Mouse (Mus musculus): ENCODE measurements around the gene Sdc4. TPM values are rescaled to one million over a fixed set of nuclear protein-coding genes. Genes with fewer than 3 reads are reported as not detected.

Gene Sdc4
- polyA plus RNA-seq, 1 experiment from 2014 or later = 11.6 TPM

- Histone ChIP-seq H3K9me3 (ENCODE audit: control insufficient read depth, low read length) (no peaks in the 10 kb centered on the region), H3K27me3 (ENCODE audit: control insufficient read depth, insufficient read depth, low read length) (no peaks in the 10 kb centered on the region), H3K4me2 (replicated peaks; ENCODE audit: low read depth, low read length) (no peak overlapping the region), H3K4me3 (ENCODE audit: low read depth, low read length) (no peak overlapping the region), H3K9ac (ENCODE audit: low read depth, low read length) (no peak overlapping the region), H3K4me1 (replicated peaks; ENCODE audit: control insufficient read depth, insufficient read depth, low read length) (no peaks in the 10 kb centered on the region; the same call in 1 of the 2 replicates), H3K27ac (ENCODE audit: low read depth, low read length) (no peak overlapping the region), H3K36me3 (ENCODE audit: control insufficient read depth, insufficient read depth, low read length) (no peaks in the 10 kb centered on the region)
- WGBS = 90% methylated on average over 2 of the region's 2 CpGs
- no peak for ATAC-seq (ENCODE audit: low FRiP score)
- no peak for DNase-seq (ENCODE audit: low spot score)
Measured at GRCm38 (mm10) chr2:164444701-164445100, 1.0 kb upstream of the Sdc4 start.

DNA sequence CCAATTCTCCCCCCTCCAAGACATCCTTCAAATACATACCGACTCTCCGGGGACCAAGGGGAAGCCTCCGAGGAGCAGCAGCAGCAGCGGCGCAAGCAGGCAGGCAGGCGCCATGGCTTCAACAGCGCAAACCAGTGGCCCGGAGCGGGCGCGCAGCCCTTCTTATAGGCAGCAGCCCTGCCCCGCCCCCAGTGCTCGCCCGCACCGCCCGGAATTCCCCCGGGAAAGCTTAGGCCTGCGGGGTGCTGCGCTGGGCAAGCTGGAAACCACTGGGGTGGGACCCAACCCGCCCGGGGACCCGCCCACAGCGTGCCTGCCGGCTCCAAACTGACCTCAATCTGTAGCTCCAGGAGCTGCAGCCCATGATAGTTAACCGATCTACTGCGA lies 643 bp downstream of the Sdc4 start:
- Histone ChIP-seq H3K4me1 (replicated peaks; ENCODE audit: control insufficient read depth, insufficient read depth, low read length) (no peaks in the 10 kb centered on the region; the same call in 1 of the 2 replicates), H3K9ac (ENCODE audit: low read depth, low read length) (peak overlapping the region; percentile 66), H3K4me3 (ENCODE audit: low read depth, low read length) (peak overlapping the region; percentile 50), H3K36me3 (ENCODE audit: control insufficient read depth, insufficient read depth, low read length) (no peaks in the 10 kb centered on the region), H3K9me3 (ENCODE audit: control insufficient read depth, low read length) (no peaks in the 10 kb centered on the region), H3K4me2 (replicated peaks; ENCODE audit: low read depth, low read length) (peak overlapping the region; percentile 79), H3K27me3 (ENCODE audit: control insufficient read depth, insufficient read depth, low read length) (no peaks in the 10 kb centered on the region), H3K27ac (ENCODE audit: low read depth, low read length) (no peak overlapping the region)
- WGBS = 0% methylated on average over 26 of the region's 26 CpGs
- DNase-seq (ENCODE audit: low spot score) (peak; percentile 83), ATAC-seq (ENCODE audit: low FRiP score) (peak; percentile 90)

DNA sequence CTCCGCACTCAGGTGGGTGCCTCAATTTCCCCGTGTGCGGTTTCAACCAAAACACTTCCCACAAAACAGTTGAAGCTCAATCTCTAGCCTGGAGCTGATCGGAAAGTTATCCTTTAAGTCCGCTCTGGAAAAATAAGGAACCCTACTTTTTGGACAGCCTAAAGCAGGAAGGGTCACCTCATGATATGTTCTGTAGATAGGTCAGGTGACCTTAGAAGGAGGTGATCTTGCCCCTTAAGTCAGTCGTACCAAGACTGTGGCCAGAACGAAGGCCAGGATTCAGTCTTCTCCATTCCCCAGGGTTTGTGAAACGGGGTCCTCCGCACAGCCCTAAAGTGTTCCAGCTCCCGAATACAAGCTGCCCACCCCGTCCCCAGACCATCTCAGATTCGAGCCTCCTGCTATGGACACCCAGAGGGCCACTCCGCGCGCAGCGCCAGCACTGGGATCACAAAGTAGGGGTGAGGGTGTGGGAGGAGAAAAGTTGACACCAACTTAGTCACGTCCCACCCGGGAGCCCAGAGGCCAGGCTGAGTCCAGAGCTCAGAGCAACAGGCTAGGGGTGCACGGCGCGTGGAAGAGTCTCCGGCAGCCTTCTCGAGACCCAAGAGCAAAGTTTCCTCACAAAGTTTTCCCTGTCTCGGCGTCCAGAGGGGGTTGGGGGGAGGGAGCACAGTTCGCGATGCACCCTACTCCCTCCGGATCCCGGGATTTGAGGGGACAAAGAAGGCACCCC lies 1.2 kb downstream of the Sdc4 start:
- 2% methylated on average over 29 of the region's 29 CpGs for WGBS
- H3K9ac ChIP-seq (ENCODE audit: low read depth, low read length) = peak overlapping the region; percentile 66
- no peaks in the 10 kb centered on the region for H3K27me3 ChIP-seq (ENCODE audit: control insufficient read depth, insufficient read depth, low read length)
- no peaks in the 10 kb centered on the region; the same call in 1 of the 2 replicates for H3K4me1 ChIP-seq (replicated peaks; ENCODE audit: control insufficient read depth, insufficient read depth, low read length)
- peak overlapping the region; percentile 50 for H3K4me3 ChIP-seq (ENCODE audit: low read depth, low read length)
- H3K27ac ChIP-seq (ENCODE audit: low read depth, low read length) = no peak overlapping the region
- ATAC-seq (ENCODE audit: low FRiP score) (peak; percentile 68), DNase-seq (ENCODE audit: low spot score) (no peak)
- H3K9me3 ChIP-seq (ENCODE audit: control insufficient read depth, low read length) = no peaks in the 10 kb centered on the region
- peak overlapping the region; percentile 79 for H3K4me2 ChIP-seq (replicated peaks; ENCODE audit: low read depth, low read length)
- no peaks in the 10 kb centered on the region for H3K36me3 ChIP-seq (ENCODE audit: control insufficient read depth, insufficient read depth, low read length)

- WGBS = 27% methylated on average over 7 of the region's 7 CpGs
- Histone ChIP-seq H3K36me3 (ENCODE audit: control insufficient read depth, insufficient read depth, low read length) (no peaks in the 10 kb centered on the region), H3K4me2 (replicated peaks; ENCODE audit: low read depth, low read length) (peak overlapping the region; percentile 79), H3K9ac (ENCODE audit: low read depth, low read length) (peak overlapping the region; percentile 66; the same call in 1 of the 2 replicates), H3K4me1 (replicated peaks; ENCODE audit: control insufficient read depth, insufficient read depth, low read length) (no peaks in the 10 kb centered on the region; the same call in 1 of the 2 replicates), H3K27ac (ENCODE audit: low read depth, low read length) (no peak overlapping the region), H3K9me3 (ENCODE audit: control insufficient read depth, low read length) (no peaks in the 10 kb centered on the region), H3K4me3 (ENCODE audit: low read depth, low read length) (0 out of 2 replicates have a peak overlapping the region, but pooled peaks have one; percentile 50), H3K27me3 (ENCODE audit: control insufficient read depth, insufficient read depth, low read length) (no peaks in the 10 kb centered on the region)
- ATAC-seq (ENCODE audit: low FRiP score) = no peak
- no peak for DNase-seq (ENCODE audit: low spot score)
Measured at GRCm38 (mm10) chr2:164441731-164442130, 2.0 kb downstream of the Sdc4 start.

DNA sequence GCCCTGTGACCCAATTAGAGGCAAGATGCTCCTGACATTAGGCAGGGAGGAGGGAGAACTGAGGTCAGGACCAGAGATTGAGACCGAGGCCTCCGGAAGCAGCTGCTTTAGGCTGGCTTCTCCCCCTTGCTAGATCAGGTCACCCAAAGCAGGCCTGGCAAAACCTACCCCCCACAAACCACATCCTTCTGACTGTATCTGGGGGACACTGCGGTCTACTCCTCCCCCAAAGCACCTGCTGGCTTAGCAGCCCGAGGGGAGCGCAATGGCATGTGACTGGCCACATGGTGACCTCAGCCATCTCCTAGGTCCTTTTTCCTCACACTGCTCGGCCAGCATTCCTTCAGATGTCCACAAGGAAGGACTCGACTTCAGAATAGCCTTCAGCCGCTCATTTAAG lies 2.5 kb downstream of the Sdc4 start:
- Histone ChIP-seq H3K4me1 (replicated peaks; ENCODE audit: control insufficient read depth, insufficient read depth, low read length) (no peaks in the 10 kb centered on the region; the same call in 1 of the 2 replicates), H3K9ac (ENCODE audit: low read depth, low read length) (no peak overlapping the region), H3K36me3 (ENCODE audit: control insufficient read depth, insufficient read depth, low read length) (no peaks in the 10 kb centered on the region), H3K9me3 (ENCODE audit: control insufficient read depth, low read length) (no peaks in the 10 kb centered on the region), H3K4me2 (replicated peaks; ENCODE audit: low read depth, low read length) (no peak overlapping the region), H3K27ac (ENCODE audit: low read depth, low read length) (no peak overlapping the region), H3K27me3 (ENCODE audit: control insufficient read depth, insufficient read depth, low read length) (no peaks in the 10 kb centered on the region), H3K4me3 (ENCODE audit: low read depth, low read length) (no peak overlapping the region)
- DNase-seq (ENCODE audit: low spot score) (no peak), ATAC-seq (ENCODE audit: low FRiP score) (no peak)
- WGBS = 35% methylated on average over 8 of the region's 8 CpGs

GRCm38 (mm10) chr2:164440314-164440713 lies 3.4 kb downstream of the Sdc4 start:
- 81% methylated on average over 5 of the region's 5 CpGs for WGBS
- no peak overlapping the region for H3K4me2 ChIP-seq (replicated peaks; ENCODE audit: low read depth, low read length)
- H3K27me3 ChIP-seq (ENCODE audit: control insufficient read depth, insufficient read depth, low read length) = no peaks in the 10 kb centered on the region
- ATAC-seq (ENCODE audit: low FRiP score) = no peak
- H3K4me1 ChIP-seq (replicated peaks; ENCODE audit: control insufficient read depth, insufficient read depth, low read length) = no peaks in the 10 kb centered on the region; the same call in 1 of the 2 replicates
- no peak overlapping the region for H3K9ac ChIP-seq (ENCODE audit: low read depth, low read length)
- H3K4me3 ChIP-seq (ENCODE audit: low read depth, low read length) = no peak overlapping the region
- H3K9me3 ChIP-seq (ENCODE audit: control insufficient read depth, low read length) = no peaks in the 10 kb centered on the region
- no peak overlapping the region for H3K27ac ChIP-seq (ENCODE audit: low read depth, low read length)
- no peaks in the 10 kb centered on the region for H3K36me3 ChIP-seq (ENCODE audit: control insufficient read depth, insufficient read depth, low read length)
- DNase-seq (ENCODE audit: low spot score) = no peak

DNA sequence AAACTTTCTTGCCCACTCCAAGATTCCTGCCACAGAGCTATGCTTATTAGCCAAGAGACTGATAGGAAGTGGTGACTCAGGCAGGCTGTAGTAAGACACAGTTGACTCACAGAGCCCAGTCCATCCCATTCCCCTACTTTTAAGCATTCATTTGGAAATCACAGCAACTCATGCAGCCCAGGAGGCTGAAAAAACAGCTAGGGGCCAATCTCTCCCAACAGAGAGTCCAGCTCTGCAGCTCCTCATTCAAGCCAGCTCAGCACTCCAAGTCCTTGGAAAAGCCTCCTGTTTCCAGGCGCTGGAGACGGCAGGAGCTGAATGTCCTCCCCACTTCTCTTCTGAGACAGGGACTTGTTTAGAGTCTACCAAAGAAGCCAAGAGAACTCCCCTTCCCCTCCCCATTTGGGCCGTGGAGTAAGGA lies 4.7 kb downstream of the Sdc4 start:
- ATAC-seq (ENCODE audit: low FRiP score) (no peak), DNase-seq (ENCODE audit: low spot score) (no peak)
- Histone ChIP-seq H3K36me3 (ENCODE audit: control insufficient read depth, insufficient read depth, low read length) (no peaks in the 10 kb centered on the region), H3K27me3 (ENCODE audit: control insufficient read depth, insufficient read depth, low read length) (no peaks in the 10 kb centered on the region), H3K27ac (ENCODE audit: low read depth, low read length) (no peak overlapping the region), H3K9me3 (ENCODE audit: control insufficient read depth, low read length) (no peaks in the 10 kb centered on the region), H3K9ac (ENCODE audit: low read depth, low read length) (no peak overlapping the region), H3K4me1 (replicated peaks; ENCODE audit: control insufficient read depth, insufficient read depth, low read length) (no peaks in the 10 kb centered on the region; the same call in 1 of the 2 replicates), H3K4me2 (replicated peaks; ENCODE audit: low read depth, low read length) (no peak overlapping the region), H3K4me3 (ENCODE audit: low read depth, low read length) (no peak overlapping the region)
- 74% methylated on average over 3 of the region's 3 CpGs for WGBS

- H3K4me2 ChIP-seq (replicated peaks; ENCODE audit: low read depth, low read length) = no peak overlapping the region
- no peak overlapping the region for H3K27ac ChIP-seq (ENCODE audit: low read depth, low read length)
- no peaks in the 10 kb centered on the region for H3K27me3 ChIP-seq (ENCODE audit: control insufficient read depth, insufficient read depth, low read length)
- H3K9ac ChIP-seq (ENCODE audit: low read depth, low read length) = no peak overlapping the region
- no peaks in the 10 kb centered on the region for H3K36me3 ChIP-seq (ENCODE audit: control insufficient read depth, insufficient read depth, low read length)
- 74% methylated on average over 8 of the region's 8 CpGs for WGBS
- no peaks in the 10 kb centered on the region for H3K9me3 ChIP-seq (ENCODE audit: control insufficient read depth, low read length)
- no peaks in the 10 kb centered on the region for H3K4me1 ChIP-seq (replicated peaks; ENCODE audit: control insufficient read depth, insufficient read depth, low read length)
- no peak overlapping the region for H3K4me3 ChIP-seq (ENCODE audit: low read depth, low read length)
- ATAC-seq (ENCODE audit: low FRiP score) (no peak), DNase-seq (ENCODE audit: low spot score) (no peak)
Measured at GRCm38 (mm10) chr2:164438257-164438656, 5.4 kb downstream of the Sdc4 start.

GRCm38 (mm10) chr2:164437710-164438109 lies 6.0 kb downstream of the Sdc4 start:
- no peaks in the 10 kb centered on the region for H3K36me3 ChIP-seq (ENCODE audit: control insufficient read depth, insufficient read depth, low read length)
- no peak overlapping the region for H3K27ac ChIP-seq (ENCODE audit: low read depth, low read length)
- H3K27me3 ChIP-seq (ENCODE audit: control insufficient read depth, insufficient read depth, low read length) = no peaks in the 10 kb centered on the region
- H3K4me2 ChIP-seq (replicated peaks; ENCODE audit: low read depth, low read length) = no peak overlapping the region
- no peak overlapping the region for H3K9ac ChIP-seq (ENCODE audit: low read depth, low read length)
- H3K4me1 ChIP-seq (replicated peaks; ENCODE audit: control insufficient read depth, insufficient read depth, low read length) = 0 out of 2 replicates have a peak, but pooled peaks cover under 1% of the 10 kb centered on the region
- H3K9me3 ChIP-seq (ENCODE audit: control insufficient read depth, low read length) = no peaks in the 10 kb centered on the region
- 69% methylated on average over 6 of the region's 6 CpGs for WGBS
- ATAC-seq (ENCODE audit: low FRiP score) (no peak), DNase-seq (ENCODE audit: low spot score) (no peak)
- H3K4me3 ChIP-seq (ENCODE audit: low read depth, low read length) = no peak overlapping the region
